Mouse (Mus musculus) brain, embryonic 14.5 days (tissue): ENCODE measurements around the gene Otud4.

Experiments
- CTCF ChIP-seq: fragments of 200-500 bp; IDR thresholded peaks from 2 replicates; pipeline ENCODE4 v1.5.1; 2012; ENCODE audit warnings: inconsistent platforms, mild to moderate bottlenecking, moderate library complexity, borderline replicate concordance; ENCODE audit not compliant: insufficient read depth, insufficient read length; ENCODE audit errors: extremely low read depth
- POLR2A ChIP-seq: fragments of 200-500 bp; IDR thresholded peaks from 2 replicates; pipeline ENCODE4 v1.6.1; 2012; ENCODE audit warnings: mild to moderate bottlenecking, inconsistent platforms, borderline replicate concordance; ENCODE audit not compliant: poor library complexity, insufficient read depth, insufficient read length, severe bottlenecking; ENCODE audit errors: extremely low read depth

- TF ChIP-seq CTCF: no peak
- TF ChIP-seq POLR2A: no peak
Measured at GRCm38 (mm10) chr8:79724589-79724988, 85.2 kb downstream of the Otud4 start.
